Mouse (Mus musculus) left cerebral cortex, adult 8-10 months (tissue): ENCODE results near the gene Vmn2r47. TPM values are rescaled to one million over a fixed set of nuclear protein-coding genes. Genes with fewer than 3 reads are reported as not detected.
"Not testable (repeated sequence)": the region's sequence is repeated elsewhere in the genome, so short reads cannot be mapped to it uniquely, and the experiment has no call there.

Source experiments
- DNase-seq, 2 experiments: peaks; one replicate each; pipeline ENCODE4 v3.0.0; 2022; ENCODE audit warnings: low spot score in 2 of 2
- total RNA-seq, 4 experiments: library from RNA; stranded (reverse); gene quantifications; 2 replicates each; pipeline ENCODE4 v1.2.4; 2022

Gene Vmn2r47
- not detected for total RNA-seq

- not testable (repeated sequence) for DNase-seq
These were observed at the start of gene Vmn2r47 for GRCm38 (mm10) chr7:9841225-9841624. Gene Vmn2r47 (minus strand): TSS chr7:9841325.

GRCm38 (mm10) chr7:9770471-9770870 lies 70.7 kb downstream of the Vmn2r47 start, which contains the start of gene Vmn2r46:
Gene Vmn2r46 (minus strand): TSS chr7:9770571.
- DNase-seq, result not testable (repeated sequence)

Other genes starting within 250 kb of the Vmn2r47 start
- gene Vmn2r46, start 70.8 kb downstream of the Vmn2r47 start, total RNA-seq, result not detected
- gene Vmn2r48, start 112.3 kb upstream of the Vmn2r47 start, total RNA-seq, result not detected
- not detected for gene Vmn2r49, start 150.9 kb upstream of the Vmn2r47 start, total RNA-seq
- not detected for gene Vmn2r50, start 212.0 kb upstream of the Vmn2r47 start, total RNA-seq